Mouse (Mus musculus) liver, embryonic 14.5 days (tissue): ENCODE results near the gene Klf11.

ENCODE experiments used
- CTCF ChIP-seq: IDR thresholded peaks from 2 replicates; pipeline ENCODE4 v1.5.1; 2016; ENCODE audit warnings: antibody characterized with exemption, low read depth, control low read depth
- EP300 ChIP-seq: IDR thresholded peaks from 2 replicates; pipeline ENCODE4 v1.6.1; 2016; ENCODE audit warnings: antibody characterized with exemption, low read depth

DNA sequence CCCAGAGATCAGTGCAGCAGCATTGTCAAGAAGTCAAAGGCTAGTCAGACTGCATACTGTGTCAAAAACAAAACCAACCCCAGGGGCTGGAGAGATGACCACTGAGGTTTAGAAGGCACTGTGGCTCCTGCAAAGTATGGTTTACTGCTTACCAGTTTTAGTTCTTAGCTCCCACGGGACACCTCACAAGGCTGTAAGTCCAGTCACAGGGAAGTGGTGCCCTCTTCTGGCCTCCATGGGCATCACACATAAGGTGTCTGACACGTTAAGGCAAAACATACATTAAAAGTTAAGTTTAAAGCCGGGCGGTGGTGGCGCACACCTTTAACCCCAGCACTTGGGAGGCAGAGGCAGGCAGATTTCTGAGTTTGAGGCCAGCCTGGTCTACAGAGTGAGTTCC lies 59.6 kb downstream of the Klf11 start:
- peak; percentile 83 for TF ChIP-seq CTCF
- TF ChIP-seq EP300: no peak
